8 mouse cellular contexts compared by ENCODE assay signal in genomic region chr13:67060786-67061358, GRCm38 (mm10). TPM values are rescaled to one million over a fixed set of nuclear protein-coding genes. Genes with fewer than 3 reads are reported as not detected.
DNase-seq lines count a peak whose midpoint lies in the region; ATAC-seq and TF ChIP-seq lines count a peak whose summit lies in the region.

Zfp712 (minus strand) TSS chr13:67061170.

- H3K27ac ChIP-seq in hindbrain, embryonic 10.5 days, result peak within 1 kb of the TSS; percentile 91
- H3K27ac ChIP-seq in lung, postnatal 0 days (ENCODE audit: low read length), result peak within 1 kb of the TSS; percentile 82

- peak; percentile 88 for DNase-seq in MEL-GATA-1-ER (ENCODE audit: extremely low read depth, low read depth)
- DNase-seq in cerebellum, adult 8-10 months, result peak; percentile 90
- DNase-seq in hindbrain, embryonic 10.5 days (ENCODE audit: low spot score), result peak; percentile 89
- DNase-seq in layer of hippocampus, adult 9-11 months, result peak; percentile 94
- DNase-seq in lung, postnatal 0 days (ENCODE audit: low spot score), result peak; percentile 96
- DNase-seq in ovary, postnatal 14 days (ENCODE audit: low spot score), result peak; percentile 80
- DNase-seq in thymus, postnatal 14 days, result peak; percentile 91

- peak; percentile 98 for ATAC-seq in frontal cortex, adult (ENCODE audit: low TSS enrichment)
- peak; percentile 98 for ATAC-seq in lung, postnatal 0 days

- no peaks in the 10 kb centered on the region for H3K27me3 ChIP-seq in hindbrain, embryonic 10.5 days (ENCODE audit: insufficient read depth, poor library complexity, severe bottlenecking)
- no peaks in the 10 kb centered on the region for H3K27me3 ChIP-seq in lung, postnatal 0 days (replicated peaks; ENCODE audit: insufficient read depth, low read length)

- TF ChIP-seq EP300 in lung, postnatal 0 days (IDR thresholded peaks at IDR 0.05), result 0 out of 2 replicates have a peak, but pooled peaks have one; percentile 8

- peak within 1 kb of the TSS; percentile 50 for H3K9ac ChIP-seq in lung, postnatal 0 days (replicated peaks; ENCODE audit: low read depth)

- TF ChIP-seq CTCF in lung, postnatal 0 days (IDR thresholded peaks at IDR 0.05), result peak; percentile 28; the same call in 1 of the 2 replicates

- peak within 1 kb of the TSS; percentile 73 for H3K4me2 ChIP-seq in lung, postnatal 0 days (replicated peaks; ENCODE audit: low read depth, low read length)

- H3K4me3 ChIP-seq in hindbrain, embryonic 10.5 days, result peak within 1 kb of the TSS; percentile 73
- H3K4me3 ChIP-seq in lung, postnatal 0 days (ENCODE audit: low read depth, low read length), result peak within 1 kb of the TSS; percentile 76

- WGBS in hindbrain, embryonic 10.5 days, result under 1% methylated on average over 27 of the region's 27 CpGs
- under 1% methylated on average over 26 of the region's 27 CpGs for whole genome bisulfite sequencing in lung, postnatal 0 days

- H3K9me3 ChIP-seq in hindbrain, embryonic 10.5 days, result peaks cover 16% of the 10 kb centered on the region; the same call in 1 of the 2 replicates
- no peaks in the 10 kb centered on the region for H3K9me3 ChIP-seq in lung, postnatal 0 days (ENCODE audit: low read length)

- 0 out of 2 replicates have a peak, but pooled peaks cover 6% of the 10 kb centered on the region for H3K36me3 ChIP-seq in hindbrain, embryonic 10.5 days
- H3K36me3 ChIP-seq in lung, postnatal 0 days (ENCODE audit: insufficient read depth, low read length), result no peaks in the 10 kb centered on the region

- peaks cover 8% of the 10 kb centered on the region for H3K4me1 ChIP-seq in hindbrain, embryonic 10.5 days (replicated peaks)
- H3K4me1 ChIP-seq in lung, postnatal 0 days (ENCODE audit: insufficient read depth, low read depth, low read length), result peaks cover 3% of the 10 kb centered on the region; the same call in 1 of the 2 replicates

RNA-seq across cellular contexts. Expression of gene Zfp712, which starts in this region (rescaled TPM):
- 3.3 and 3.8 TPM in 2 replicates for polyA plus RNA-seq in hindbrain, embryonic 10.5 days (2016; fragmentation: Nextera tagmentation; extraction: Ambion mirVana)
- polyA plus RNA-seq in lung, postnatal 0 days (2015; fragmentation: Nextera tagmentation; extraction: Ambion mirVana), result 2.3 and 2.7 TPM in 2 replicates

Comparison
In these comparisons a context has a peak if more than half of its experiments do, and no peak if none do; other contexts are left out.
1. Peak in every context shown above with its lines: DNase-seq, ATAC-seq, H3K4me3 ChIP-seq and H3K27ac ChIP-seq.